In genomic region chr11:69364376-69364775, GRCm38 (mm10) we compare ENCODE assay signal across 9 mouse cellular contexts. TPM values are rescaled to one million over a fixed set of nuclear protein-coding genes. Genes with fewer than 3 reads are reported as not detected.
DNase-seq lines count a peak whose midpoint lies in the region; ATAC-seq lines count a peak whose summit lies in the region.
"Had no signal": no experiment of that assay in that cellular context is flagged by ENCODE, and none has a peak within 500 bp of the region (broad histone marks: within the 10 kb centered on the region; RNA-seq: fewer than 3 reads in every experiment).

No protein-coding gene starts in this region.

- ATAC-seq in intestine, embryonic 16.5 days: peak; percentile 16; the same call in 1 of the 2 replicates
- peak; percentile 37; the same call in 1 of the 2 replicates for ATAC-seq in liver, embryonic 15.5 days (ENCODE audit: insufficient read depth)
- no peak for ATAC-seq in erythroblast, adult 5-6 weeks (replicated peaks; ENCODE audit: low FRiP score, poor library complexity, severe bottlenecking)

- no peaks in the 10 kb centered on the region for H3K27me3 ChIP-seq in embryonic facial prominence, embryonic 10.5 days (replicated peaks; ENCODE audit: low read depth, poor library complexity, severe bottlenecking)
- no peaks in the 10 kb centered on the region for H3K27me3 ChIP-seq in intestine, embryonic 16.5 days (replicated peaks; ENCODE audit: control insufficient read depth, insufficient read depth, low read length)
- H3K27me3 ChIP-seq in liver, embryonic 15.5 days: peaks cover 54% of the 10 kb centered on the region

- H3K4me1 ChIP-seq in brown adipose tissue, adult 24 weeks (ENCODE audit: control insufficient read depth, insufficient read depth, insufficient read length, low read length): peaks cover 25% of the 10 kb centered on the region
- H3K4me1 ChIP-seq in embryonic facial prominence, embryonic 10.5 days: peaks cover 72% of the 10 kb centered on the region
- H3K4me1 ChIP-seq in intestine, embryonic 16.5 days (ENCODE audit: control insufficient read depth, insufficient read depth, low read length): peaks cover 28% of the 10 kb centered on the region
- H3K4me1 ChIP-seq in liver, embryonic 15.5 days (replicated peaks): peaks cover 42% of the 10 kb centered on the region

- H3K27ac ChIP-seq in brown adipose tissue, adult 24 weeks (replicated peaks; ENCODE audit: low read depth, low read length): peak overlapping the region; percentile 93
- peak overlapping the region; percentile 100 for H3K27ac ChIP-seq in embryonic facial prominence, embryonic 10.5 days (replicated peaks)
- H3K27ac ChIP-seq in intestine, embryonic 16.5 days (ENCODE audit: low read length): peak overlapping the region; percentile 99
- peak overlapping the region; percentile 71 for H3K27ac ChIP-seq in liver, embryonic 15.5 days (replicated peaks)

- no peaks in the 10 kb centered on the region for H3K9me3 ChIP-seq in embryonic facial prominence, embryonic 10.5 days
- H3K9me3 ChIP-seq in intestine, embryonic 16.5 days (ENCODE audit: control insufficient read depth, low read length): no peaks in the 10 kb centered on the region
- no peaks in the 10 kb centered on the region for H3K9me3 ChIP-seq in liver, embryonic 15.5 days (replicated peaks)

- H3K4me3 ChIP-seq in brown adipose tissue, adult 24 weeks (ENCODE audit: insufficient read depth, low read depth, low read length): peak overlapping the region; percentile 42
- H3K4me3 ChIP-seq in embryonic facial prominence, embryonic 10.5 days: peak overlapping the region; percentile 97; the same call in 1 of the 2 replicates
- peak overlapping the region; percentile 81; the same call in 1 of the 2 replicates for H3K4me3 ChIP-seq in intestine, embryonic 16.5 days (ENCODE audit: low read length)
- 0 out of 2 replicates have a peak overlapping the region, but pooled peaks have one; percentile 2 for H3K4me3 ChIP-seq in liver, embryonic 15.5 days (replicated peaks)
- H3K4me3 ChIP-seq: erythroblast, embryonic 14.5 days; megakaryocyte, embryonic 14.5 days had no signal

- H3K9ac ChIP-seq in intestine, embryonic 16.5 days (ENCODE audit: low read depth, low read length): peak overlapping the region; percentile 38; the same call in 1 of the 2 replicates
- no peak overlapping the region for H3K9ac ChIP-seq in liver, embryonic 15.5 days

- 47% methylated on average over 8 of the region's 8 CpGs for WGBS in embryonic facial prominence, embryonic 10.5 days
- 29% methylated on average over 8 of the region's 8 CpGs for WGBS in intestine, embryonic 16.5 days
- 45% methylated on average over 8 of the region's 8 CpGs for WGBS in liver, embryonic 15.5 days (ENCODE audit: insufficient replicate concordance)

- peaks cover 52% of the 10 kb centered on the region for H3K36me3 ChIP-seq in embryonic facial prominence, embryonic 10.5 days (replicated peaks)
- peaks cover 27% of the 10 kb centered on the region for H3K36me3 ChIP-seq in intestine, embryonic 16.5 days (ENCODE audit: control insufficient read depth, insufficient read depth, low read length)
- no peaks in the 10 kb centered on the region for H3K36me3 ChIP-seq in liver, embryonic 15.5 days (replicated peaks)

- H3K4me2 ChIP-seq in intestine, embryonic 16.5 days (ENCODE audit: low read depth, low read length): peak overlapping the region; percentile 95
- peak overlapping the region; percentile 29 for H3K4me2 ChIP-seq in liver, embryonic 15.5 days

- no peak for DNase-seq in embryonic facial prominence, embryonic 10.5 days (ENCODE audit: low spot score)
- no peak for DNase-seq in embryo, embryonic 10 days (ENCODE audit: low spot score)
- no peak for DNase-seq in layer of hippocampus, adult 9-10 months (ENCODE audit: low spot score)

RNA-seq across cellular contexts. Expression of gene Chd3, which starts 4.8 kb away (rescaled TPM):
- polyA plus RNA-seq in brown adipose tissue, adult 24 weeks (2012; ENCODE audit: insufficient read depth, insufficient read length, missing spikeins): 19.4 and 27.0 TPM in 2 replicates
- polyA plus RNA-seq in embryonic facial prominence, embryonic 10.5 days (2016; fragmentation: Nextera tagmentation; extraction: Ambion mirVana): 46.2 and 55.9 TPM in 2 replicates
- 33.4 and 35.5 TPM in 2 replicates for polyA plus RNA-seq in intestine, embryonic 16.5 days (2015; fragmentation: Nextera tagmentation; extraction: Ambion mirVana)
- polyA plus RNA-seq in liver, embryonic 15.5 days (2015; fragmentation: Nextera tagmentation; extraction: Ambion mirVana): 3.4 and 5.8 TPM in 2 replicates
- 7.9 and 9.8 TPM in 2 replicates for total RNA-seq in erythroblast, adult 5-6 weeks (2015; ENCODE audit: low replicate concordance)
- 16.8 and 18.5 TPM in 2 replicates for total RNA-seq in erythroblast, adult 5-6 weeks (2017; ENCODE audit: low replicate concordance)

RNA-seq across cellular contexts. Expression of gene Rnf227, which starts 24.1 kb away (rescaled TPM):
- polyA plus RNA-seq in brown adipose tissue, adult 24 weeks (2012; ENCODE audit: insufficient read depth, insufficient read length, missing spikeins): 2.8 TPM in 1 of 2 replicates, not detected in the other
- 18.7 and 18.8 TPM in 2 replicates for polyA plus RNA-seq in embryonic facial prominence, embryonic 10.5 days (2016; fragmentation: Nextera tagmentation; extraction: Ambion mirVana)
- 8.0 and 8.3 TPM in 2 replicates for polyA plus RNA-seq in intestine, embryonic 16.5 days (2015; fragmentation: Nextera tagmentation; extraction: Ambion mirVana)
- 0.97 and 1.3 TPM in 2 replicates for polyA plus RNA-seq in liver, embryonic 15.5 days (2015; fragmentation: Nextera tagmentation; extraction: Ambion mirVana)
- total RNA-seq in erythroblast, adult 5-6 weeks (2015; ENCODE audit: low replicate concordance): 1.7 and 15.2 TPM in 2 replicates
- total RNA-seq in erythroblast, adult 5-6 weeks (2017; ENCODE audit: low replicate concordance): 0.70 and 3.2 TPM in 2 replicates

RNA-seq across cellular contexts. Expression of gene Naa38, which starts 30.9 kb away (rescaled TPM):
- polyA plus RNA-seq in brown adipose tissue, adult 24 weeks (2012; ENCODE audit: insufficient read depth, insufficient read length, missing spikeins): 249 and 290 TPM in 2 replicates
- 136 and 137 TPM in 2 replicates for polyA plus RNA-seq in embryonic facial prominence, embryonic 10.5 days (2016; fragmentation: Nextera tagmentation; extraction: Ambion mirVana)
- 168 and 170 TPM in 2 replicates for polyA plus RNA-seq in intestine, embryonic 16.5 days (2015; fragmentation: Nextera tagmentation; extraction: Ambion mirVana)
- polyA plus RNA-seq in liver, embryonic 15.5 days (2015; fragmentation: Nextera tagmentation; extraction: Ambion mirVana): 77.2 and 88.0 TPM in 2 replicates
- total RNA-seq in erythroblast, adult 5-6 weeks (2015; ENCODE audit: low replicate concordance): 25.6 and 30.3 TPM in 2 replicates
- 18.5 and 25.2 TPM in 2 replicates for total RNA-seq in erythroblast, adult 5-6 weeks (2017; ENCODE audit: low replicate concordance)

RNA-seq across cellular contexts. Expression of gene Cyb5d1, which starts 31.1 kb away (rescaled TPM):
- polyA plus RNA-seq in brown adipose tissue, adult 24 weeks (2012; ENCODE audit: insufficient read depth, insufficient read length, missing spikeins): 16.1 and 18.9 TPM in 2 replicates
- polyA plus RNA-seq in embryonic facial prominence, embryonic 10.5 days (2016; fragmentation: Nextera tagmentation; extraction: Ambion mirVana): 49.3 and 50.2 TPM in 2 replicates
- polyA plus RNA-seq in intestine, embryonic 16.5 days (2015; fragmentation: Nextera tagmentation; extraction: Ambion mirVana): 22.6 and 24.0 TPM in 2 replicates
- polyA plus RNA-seq in liver, embryonic 15.5 days (2015; fragmentation: Nextera tagmentation; extraction: Ambion mirVana): 9.6 and 11.0 TPM in 2 replicates
- total RNA-seq in erythroblast, adult 5-6 weeks (2015; ENCODE audit: low replicate concordance): 12.5 and 16.1 TPM in 2 replicates
- total RNA-seq in erythroblast, adult 5-6 weeks (2017; ENCODE audit: low replicate concordance): 23.5 and 31.4 TPM in 2 replicates

RNA-seq across cellular contexts. Expression of gene Tmem88, which starts 33.7 kb away (rescaled TPM):
- polyA plus RNA-seq in brown adipose tissue, adult 24 weeks (2012; ENCODE audit: insufficient read depth, insufficient read length, missing spikeins): 4.1 and 8.3 TPM in 2 replicates
- polyA plus RNA-seq in embryonic facial prominence, embryonic 10.5 days (2016; fragmentation: Nextera tagmentation; extraction: Ambion mirVana): 19.8 and 23.1 TPM in 2 replicates
- 30.8 and 31.0 TPM in 2 replicates for polyA plus RNA-seq in intestine, embryonic 16.5 days (2015; fragmentation: Nextera tagmentation; extraction: Ambion mirVana)
- 6.6 and 7.1 TPM in 2 replicates for polyA plus RNA-seq in liver, embryonic 15.5 days (2015; fragmentation: Nextera tagmentation; extraction: Ambion mirVana)
- not detected in 2 replicates for total RNA-seq in erythroblast, adult 5-6 weeks (2015; ENCODE audit: low replicate concordance)
- not detected in 2 replicates for total RNA-seq in erythroblast, adult 5-6 weeks (2017; ENCODE audit: low replicate concordance)

Comparison
In these comparisons a context has a peak if more than half of its experiments do, and no peak if none do; other contexts are left out.
1. H3K4me3 ChIP-seq: peak in every context shown above with its lines; median percentile 97 in embryonic facial prominence, embryonic 10.5 days; 81 in intestine, embryonic 16.5 days; 42 in brown adipose tissue, adult 24 weeks; 2 in liver, embryonic 15.5 days.